Mouse (Mus musculus): ENCODE results near the gene Dapk1.
A peak's percentile ranks its signal among the peaks of the same experiment; 100 is the strongest.

The Dapk1 gene

GRCm38 (mm10) chr13:60696741-60697140 is 95.0 kb downstream of the Dapk1 start:
- DNase-seq: peak; percentile 87

GRCm38 (mm10) chr13:60698021-60698420 is 96.3 kb downstream of the Dapk1 start:
- no peak for DNase-seq

GRCm38 (mm10) chr13:60701671-60702171 is 100.0 kb downstream of the Dapk1 start:
- no peak for DNase-seq

- DNase-seq: no peak
Observed at GRCm38 (mm10) chr13:60707541-60708468, 106.1 kb downstream of the Dapk1 start.

GRCm38 (mm10) chr13:60709136-60709535 is 107.4 kb downstream of the Dapk1 start:
- DNase-seq: no peak

- DNase-seq: no peak
Observed at GRCm38 (mm10) chr13:60710963-60711362, 109.2 kb downstream of the Dapk1 start.

GRCm38 (mm10) chr13:60713537-60713936 is 111.8 kb downstream of the Dapk1 start:
- DNase-seq: no peak

- DNase-seq: no peak
Observed at GRCm38 (mm10) chr13:60716107-60716506, 114.4 kb downstream of the Dapk1 start.

- DNase-seq: no peak
Observed at GRCm38 (mm10) chr13:60717421-60717820, 115.7 kb downstream of the Dapk1 start.

GRCm38 (mm10) chr13:60719581-60719980 is 117.8 kb downstream of the Dapk1 start:
- DNase-seq: no peak

- DNase-seq: no peak
Observed at GRCm38 (mm10) chr13:60722763-60723162, 121.0 kb downstream of the Dapk1 start.

GRCm38 (mm10) chr13:60728276-60729054 is 126.7 kb downstream of the Dapk1 start:
- no peak for DNase-seq

- no peak for DNase-seq
Observed at GRCm38 (mm10) chr13:60729055-60729402, 127.3 kb downstream of the Dapk1 start.

- DNase-seq: no peak
Observed at GRCm38 (mm10) chr13:60730587-60730986, 128.8 kb downstream of the Dapk1 start.

- DNase-seq: no peak
Observed at GRCm38 (mm10) chr13:60731001-60731400, 129.3 kb downstream of the Dapk1 start.

- no peak for DNase-seq
Observed at GRCm38 (mm10) chr13:60735306-60735705, 133.6 kb downstream of the Dapk1 start.

- no peak for DNase-seq
Observed at GRCm38 (mm10) chr13:60736421-60737105, 134.8 kb downstream of the Dapk1 start.

GRCm38 (mm10) chr13:60737632-60738324 is 136.0 kb downstream of the Dapk1 start:
- peak; percentile 87 for DNase-seq

- peak; percentile 50 for DNase-seq
Observed at GRCm38 (mm10) chr13:60738429-60738828, 136.7 kb downstream of the Dapk1 start.

GRCm38 (mm10) chr13:60740248-60740647 is 138.5 kb downstream of the Dapk1 start:
- DNase-seq: no peak

- no peak for DNase-seq
Observed at GRCm38 (mm10) chr13:60742611-60743010, 140.9 kb downstream of the Dapk1 start.

GRCm38 (mm10) chr13:60743381-60744077 is 141.8 kb downstream of the Dapk1 start:
- no peak for DNase-seq
